Mouse (Mus musculus) hindbrain, embryonic 11.5 days (tissue): Measurements from ENCODE around the gene Fgfr1op2. TPM values are rescaled to one million over a fixed set of nuclear protein-coding genes. Genes with fewer than 3 reads are reported as not detected.
"Not testable (repeated sequence)": the region's sequence is repeated elsewhere in the genome, so short reads cannot be mapped to it uniquely, and the experiment has no call there.

Experiments used
- ATAC-seq: fragments of 200-750 bp; cut with Nextera tagmentation; 2 replicates; pipeline ENCODE4 v1.8.0; 2017; ENCODE audit warnings: mild to moderate bottlenecking, moderate TSS enrichment, moderate library complexity; ENCODE audit not compliant: low FRiP score
- DNase-seq: peaks from one replicate; pipeline ENCODE4 v3.0.0-alpha.2; 2015; ENCODE audit warnings: low spot score
- H3K27ac ChIP-seq: fragments of 300-500 bp; sonication (generic); 2 replicates; pipeline ENCODE4 v1.5.1; 2014; ENCODE audit warnings: mild to moderate bottlenecking, low read depth, low read length
- H3K27me3 ChIP-seq: fragments of 300-500 bp; sonication (generic); 2 replicates; pipeline ENCODE4 v1.6.1; 2014; ENCODE audit warnings: mild to moderate bottlenecking, low read length, moderate library complexity, mixed read lengths; ENCODE audit not compliant: control insufficient read depth, insufficient read depth
- H3K36me3 ChIP-seq: fragments of 300-500 bp; sonication (generic); 2 replicates; pipeline ENCODE4 v1.6.1; 2014; ENCODE audit warnings: mild to moderate bottlenecking, low read length, moderate library complexity, mixed read lengths; ENCODE audit not compliant: control insufficient read depth, insufficient read depth
- H3K4me1 ChIP-seq: fragments of 300-500 bp; sonication (generic); replicated peaks from 2 replicates; pipeline ENCODE4 v1.6.1; 2014; ENCODE audit warnings: low read length, mixed read lengths; ENCODE audit not compliant: control insufficient read depth, insufficient read depth
- H3K4me2 ChIP-seq: fragments of 300-500 bp; sonication (generic); replicated peaks from 2 replicates; pipeline ENCODE4 v1.6.1; 2014; ENCODE audit warnings: mild to moderate bottlenecking, low read depth, low read length
- H3K4me3 ChIP-seq: fragments of 300-500 bp; sonication (generic); 2 replicates; pipeline ENCODE4 v1.5.1; 2014; ENCODE audit warnings: low read depth, low read length
- H3K9ac ChIP-seq: fragments of 300-500 bp; sonication (generic); 2 replicates; pipeline ENCODE4 v1.6.1; 2014; ENCODE audit warnings: low read depth, low read length
- H3K9me3 ChIP-seq: fragments of 300-500 bp; sonication (generic); 2 replicates; pipeline ENCODE4 v1.6.1; 2016; ENCODE audit warnings: low read length; ENCODE audit not compliant: control insufficient read depth
- whole genome bisulfite sequencing: fragments of 180-500 bp; shearing (Covaris S2); extraction: QIAGEN DNeasy Blood & Tissue Kit; methylation state at CpG from one replicate; pipeline ENCODE4 v1.1.7; 2014; 5-methylcytosine and 5-hydroxymethylcytosine counted together
- polyA plus RNA-seq: library from polyadenylated mRNA; unstranded; fragments of >200 nt; fragmentation: Nextera tagmentation; extraction: Ambion mirVana; gene quantifications from 2 replicates; pipeline ENCODE4 v1.2.1, GENCODE M21; 2014

Fgfr1op2 gene
- polyA plus RNA-seq, 1 experiment from 2014 or later = 85.1 TPM

- H3K36me3 ChIP-seq = no peaks in the 10 kb centered on the region
- H3K27ac ChIP-seq = no peak overlapping the region
- no peaks in the 10 kb centered on the region for H3K9me3 ChIP-seq
- H3K9ac ChIP-seq = no peak overlapping the region
- no peak overlapping the region for H3K4me3 ChIP-seq
- ATAC-seq (no peak), DNase-seq (no peak)
- H3K4me1 ChIP-seq = no peaks in the 10 kb centered on the region
- no peak overlapping the region for H3K4me2 ChIP-seq
- H3K27me3 ChIP-seq = no peaks in the 10 kb centered on the region
- 75% methylated on average over 3 of the region's 3 CpGs for WGBS
Measured at GRCm38 (mm10) chr6:146540386-146540785, 36.6 kb upstream of the Fgfr1op2 start.

- 94% methylated on average over 1 of the region's 1 CpGs for WGBS
- no peak overlapping the region for H3K27ac ChIP-seq
Measured at GRCm38 (mm10) chr6:146544622-146545021, 32.4 kb upstream of the Fgfr1op2 start.

GRCm38 (mm10) chr6:146545289-146545865 lies 31.6 kb upstream of the Fgfr1op2 start:
- H3K27ac ChIP-seq = no peak overlapping the region
- no peaks in the 10 kb centered on the region for H3K4me1 ChIP-seq
- H3K4me2 ChIP-seq = no peak overlapping the region
- no peak overlapping the region for H3K4me3 ChIP-seq
- no peaks in the 10 kb centered on the region for H3K27me3 ChIP-seq
- DNase-seq (no peak), ATAC-seq (no peak)
- 92% methylated on average over 5 of the region's 5 CpGs for WGBS
- no peak overlapping the region for H3K9ac ChIP-seq
- no peaks in the 10 kb centered on the region for H3K9me3 ChIP-seq
- no peaks in the 10 kb centered on the region for H3K36me3 ChIP-seq

More at GRCm38 (mm10) chr6:146544622-146545021, 32.4 kb upstream of the Fgfr1op2 start:
- H3K9ac ChIP-seq = no peak overlapping the region
- no peak overlapping the region for H3K4me2 ChIP-seq
- ATAC-seq = no peak
- H3K4me1 ChIP-seq = no peaks in the 10 kb centered on the region
- H3K4me3 ChIP-seq = no peak overlapping the region
- no peaks in the 10 kb centered on the region for H3K9me3 ChIP-seq
- no peaks in the 10 kb centered on the region for H3K27me3 ChIP-seq
- no peaks in the 10 kb centered on the region for H3K36me3 ChIP-seq
- no peak for DNase-seq

- 85% methylated on average over 2 of the region's 2 CpGs for WGBS
- no peak overlapping the region for H3K9ac ChIP-seq
- no peak for ATAC-seq
Measured at GRCm38 (mm10) chr6:146550421-146550820, 26.6 kb upstream of the Fgfr1op2 start.

GRCm38 (mm10) chr6:146551326-146551725 lies 25.7 kb upstream of the Fgfr1op2 start:
- DNase-seq = no peak
- Histone ChIP-seq H3K4me1 (no peaks in the 10 kb centered on the region), H3K4me3 (no peak overlapping the region), H3K9ac (no peak overlapping the region), H3K27ac (no peak overlapping the region), H3K4me2 (no peak overlapping the region), H3K36me3 (peaks cover 11% of the 10 kb centered on the region), H3K27me3 (no peaks in the 10 kb centered on the region), H3K9me3 (no peaks in the 10 kb centered on the region)
- ATAC-seq = no peak

More at GRCm38 (mm10) chr6:146550421-146550820, 26.6 kb upstream of the Fgfr1op2 start:
- Histone ChIP-seq H3K4me3 (no peak overlapping the region), H3K9me3 (no peaks in the 10 kb centered on the region), H3K27me3 (no peaks in the 10 kb centered on the region), H3K36me3 (peaks cover 7% of the 10 kb centered on the region; the same call in 1 of the 2 replicates), H3K4me1 (no peaks in the 10 kb centered on the region), H3K4me2 (no peak overlapping the region), H3K27ac (no peak overlapping the region)
- no peak for DNase-seq

- DNase-seq, H3K9me3 ChIP-seq, ATAC-seq, H3K27ac ChIP-seq, H3K27me3 ChIP-seq, H3K36me3 ChIP-seq, H3K4me2 ChIP-seq, H3K4me1 ChIP-seq, H3K9ac ChIP-seq, H3K4me3 ChIP-seq: not testable (repeated sequence)
- 91% methylated on average over 1 of the region's 1 CpGs for WGBS
Measured at GRCm38 (mm10) chr6:146562461-146562860, 14.5 kb upstream of the Fgfr1op2 start.

GRCm38 (mm10) chr6:146572073-146572472 lies 4.9 kb upstream of the Fgfr1op2 start:
- no peak for ATAC-seq
- DNase-seq = no peak
- no peaks in the 10 kb centered on the region for H3K4me1 ChIP-seq
- no peak overlapping the region for H3K9ac ChIP-seq
- no peak overlapping the region for H3K27ac ChIP-seq
- no peaks in the 10 kb centered on the region for H3K9me3 ChIP-seq
- H3K27me3 ChIP-seq = no peaks in the 10 kb centered on the region
- H3K36me3 ChIP-seq = no peaks in the 10 kb centered on the region
- H3K4me3 ChIP-seq = no peak overlapping the region
- H3K4me2 ChIP-seq = no peak overlapping the region

GRCm38 (mm10) chr6:146577310-146578109 lies 507 bp downstream of the Fgfr1op2 start, which contains the start of gene Ints13:
Gene Ints13 (minus strand): TSS chr6:146577835.
- H3K4me3 ChIP-seq = peak within 1 kb of the TSS; percentile 97
- peak within 1 kb of the TSS; percentile 87 for H3K9ac ChIP-seq
- no peaks in the 10 kb centered on the region for H3K9me3 ChIP-seq
- ATAC-seq (peak; percentile 96), DNase-seq (peak; percentile 99)
- WGBS = under 1% methylated on average over 71 of the region's 77 CpGs
- H3K36me3 ChIP-seq = no peaks in the 10 kb centered on the region
- no peaks in the 10 kb centered on the region for H3K4me1 ChIP-seq
- H3K27ac ChIP-seq = peak within 1 kb of the TSS; percentile 92
- peak within 1 kb of the TSS; percentile 63 for H3K4me2 ChIP-seq
- H3K27me3 ChIP-seq = no peaks in the 10 kb centered on the region

GRCm38 (mm10) chr6:146578111-146578531 lies 1.1 kb downstream of the Fgfr1op2 start:
- no peak for DNase-seq
- peak; percentile 57 for ATAC-seq

More at GRCm38 (mm10) chr6:146578111-146578531, 1.1 kb downstream of the Fgfr1op2 start:
- Histone ChIP-seq H3K4me2 (peak overlapping the region; percentile 63), H3K9ac (peak overlapping the region; percentile 87), H3K36me3 (no peaks in the 10 kb centered on the region), H3K9me3 (no peaks in the 10 kb centered on the region), H3K27me3 (no peaks in the 10 kb centered on the region), H3K4me1 (no peaks in the 10 kb centered on the region), H3K27ac (peak overlapping the region; percentile 92), H3K4me3 (peak overlapping the region; percentile 97)
- 0% methylated on average over 22 of the region's 22 CpGs for WGBS
